8 mouse cellular contexts compared by ENCODE assay signal in genomic region chr5:144733953-144734352, GRCm38 (mm10). TPM values are rescaled to one million over a fixed set of nuclear protein-coding genes. Genes with fewer than 3 reads are reported as not detected.
DNase-seq lines count a peak whose midpoint lies in the region; ATAC-seq and TF ChIP-seq lines count a peak whose summit lies in the region.

No protein-coding gene starts in this region.

- TF ChIP-seq CTCF in testis, adult 2 months (IDR thresholded peaks at IDR 0.05; ENCODE audit: control insufficient read depth, insufficient read depth, insufficient replicate concordance, low read depth, low read length): peak; percentile 16; the same call in 1 of the 2 replicates

- H3K27me3 ChIP-seq in kidney, embryonic 15.5 days: no peaks in the 10 kb centered on the region
- H3K27me3 ChIP-seq in testis, adult 2 months (ENCODE audit: control insufficient read depth, insufficient read depth, low read length): no peaks in the 10 kb centered on the region

- 32% methylated on average over 4 of the region's 4 CpGs for WGBS in kidney, embryonic 15.5 days

- no peaks in the 10 kb centered on the region for H3K9me3 ChIP-seq in kidney, embryonic 15.5 days (replicated peaks)

- intact Hi-C loops in gastrocnemius, postnatal 14 days (cut with DNase I; ENCODE audit: low total_unique reads): loop anchor here (2.0 to 10.0 kb wide), 2 partner anchors 269 to 343 kb away; no protein-coding TSS in a partner anchor

- DNase-seq in kidney, adult 18-20 months: peak; percentile 66
- peak; percentile 84 for DNase-seq in NIH3T3 (ENCODE audit: low read depth)
- peak; percentile 50 for DNase-seq in cerebellum, adult 9-11 months
- peak; percentile 32 for DNase-seq in gastrocnemius, postnatal 14 days
- peak; percentile 72 to 93 for DNase-seq in layer of hippocampus, postnatal 25 days (ENCODE audit: extremely low spot score in 1 of 2, low spot score in 1 of 2)

- no peak for ATAC-seq in kidney, embryonic 15.5 days (replicated peaks; ENCODE audit: low FRiP score)
- peak; percentile 71 for ATAC-seq in megakaryocyte-erythroid progenitor cell, adult 5-6 weeks (replicated peaks; ENCODE audit: low FRiP score, low TSS enrichment, poor library complexity, severe bottlenecking)

- TF ChIP-seq POLR2A in testis, adult 2 months (IDR thresholded peaks at IDR 0.05; ENCODE audit: control insufficient read depth, low read depth, low read length): no peak

- no peak overlapping the region for H3K4me3 ChIP-seq in kidney, embryonic 15.5 days (replicated peaks)
- H3K4me3 ChIP-seq in testis, adult 2 months (ENCODE audit: control insufficient read depth, low read depth, low read length): no peak overlapping the region

- H3K4me2 ChIP-seq in kidney, embryonic 15.5 days: no peak overlapping the region

- no peak overlapping the region for H3K9ac ChIP-seq in kidney, embryonic 15.5 days

- no peak overlapping the region for H3K27ac ChIP-seq in kidney, embryonic 15.5 days
- no peak overlapping the region for H3K27ac ChIP-seq in testis, adult 2 months (ENCODE audit: control insufficient read depth, insufficient read depth, low read depth, low read length)

- H3K36me3 ChIP-seq in kidney, embryonic 15.5 days: no peaks in the 10 kb centered on the region
- H3K36me3 ChIP-seq in testis, adult 2 months (ENCODE audit: control insufficient read depth, insufficient read depth, low read length): no peaks in the 10 kb centered on the region

- no peaks in the 10 kb centered on the region for H3K4me1 ChIP-seq in kidney, embryonic 15.5 days
- H3K4me1 ChIP-seq in testis, adult 2 months (ENCODE audit: control insufficient read depth, insufficient read depth, low read length): peaks cover 3% of the 10 kb centered on the region

RNA-seq across cellular contexts. Expression of gene Tmem130, which starts 27.7 kb away (rescaled TPM):
- 0.50 and 2.5 TPM in 2 replicates for polyA plus RNA-seq in kidney, embryonic 15.5 days (2015; fragmentation: Nextera tagmentation; extraction: Ambion mirVana)
- total RNA-seq in gastrocnemius, postnatal 14 days (2021): not detected
- 100 to 1,000 TPM; 121 to 140 TPM for total RNA-seq in layer of hippocampus, postnatal 25 days (2021)
- 0.22 and 1.2 TPM in 2 replicates for total RNA-seq in megakaryocyte-erythroid progenitor cell, adult 5-6 weeks (2014; fragmentation: Nextera tagmentation)
- 0.23 and 0.75 TPM in 2 replicates for total RNA-seq in megakaryocyte-erythroid progenitor cell, adult 5-6 weeks (2017)
- polyA plus RNA-seq in testis, adult 2 months (2012; rRNA removed): 21.9 and 22.7 TPM in 2 replicates

RNA-seq across cellular contexts. Expression of gene Trrap, which starts 33.6 kb away (rescaled TPM):
- polyA plus RNA-seq in kidney, embryonic 15.5 days (2015; fragmentation: Nextera tagmentation; extraction: Ambion mirVana): 70.0 and 84.0 TPM in 2 replicates
- total RNA-seq in gastrocnemius, postnatal 14 days (2021): 10 to 100 TPM; 30.6 to 33.9 TPM
- 100 to 1,000 TPM; 144 to 190 TPM for total RNA-seq in layer of hippocampus, postnatal 25 days (2021)
- 77.8 and 124 TPM in 2 replicates for total RNA-seq in megakaryocyte-erythroid progenitor cell, adult 5-6 weeks (2014; fragmentation: Nextera tagmentation)
- total RNA-seq in megakaryocyte-erythroid progenitor cell, adult 5-6 weeks (2017): 33.5 and 40.3 TPM in 2 replicates
- polyA plus RNA-seq in testis, adult 2 months (2012; rRNA removed): 107 and 109 TPM in 2 replicates

Comparison
In these comparisons a context has a peak if more than half of its experiments do, and no peak if none do; other contexts are left out.
1. DNase-seq: peak in every context shown above with its lines; median percentile 84 in NIH3T3; 82 in layer of hippocampus, postnatal 25 days; 66 in kidney, adult 18-20 months; 50 in cerebellum, adult 9-11 months; 32 in gastrocnemius, postnatal 14 days.
2. RNA of gene Tmem130, which starts 27.7 kb away (total RNA-seq): 121 to 140 TPM in layer of hippocampus, postnatal 25 days; 0.22 to 1.2 TPM in megakaryocyte-erythroid progenitor cell, adult 5-6 weeks and not detected in gastrocnemius, postnatal 14 days; every median in the first group is over 10 times any median in the second.